Mouse (Mus musculus) kidney, postnatal 0 days (tissue): ENCODE measurements around the gene Ears2. TPM values are rescaled to one million over a fixed set of nuclear protein-coding genes. Genes with fewer than 3 reads are reported as not detected.
"Not testable (repeated sequence)": the region's sequence is repeated elsewhere in the genome, so short reads cannot be mapped to it uniquely, and the experiment has no call there.

Experiments
- ATAC-seq: fragments of 200-750 bp; cut with Nextera tagmentation; replicated peaks from 2 replicates; pipeline ENCODE4 v1.8.0; 2017; ENCODE audit warnings: low read depth, moderate number of reproducible peaks, moderate TSS enrichment, moderate library complexity; ENCODE audit not compliant: low FRiP score
- DNase-seq: peaks from one replicate; pipeline ENCODE4 v3.0.0-alpha.2; 2016; ENCODE audit warnings: low spot score
- H3K27ac ChIP-seq: fragments of 300-500 bp; sonication (generic); 2 replicates; pipeline ENCODE4 v1.5.1; 2014; ENCODE audit warnings: mild to moderate bottlenecking
- H3K27me3 ChIP-seq: fragments of 300-500 bp; sonication (generic); 2 replicates; pipeline ENCODE4 v1.6.1; 2014; ENCODE audit warnings: low read length, mixed read lengths; ENCODE audit not compliant: insufficient read depth
- H3K36me3 ChIP-seq: fragments of 300-500 bp; sonication (generic); 2 replicates; pipeline ENCODE4 v1.6.1; 2014; ENCODE audit warnings: low read length, mixed read lengths; ENCODE audit not compliant: insufficient read depth
- H3K4me1 ChIP-seq: fragments of 300-500 bp; sonication (generic); replicated peaks from 2 replicates; pipeline ENCODE4 v1.6.1; 2014; ENCODE audit warnings: antibody characterized with exemption, low read length, mixed read lengths; ENCODE audit not compliant: insufficient read depth
- H3K4me2 ChIP-seq: fragments of 300-500 bp; sonication (generic); 2 replicates; pipeline ENCODE4 v1.6.1; 2014; ENCODE audit warnings: mild to moderate bottlenecking, low read length, moderate library complexity, mixed read lengths
- H3K4me3 ChIP-seq: fragments of 300-500 bp; sonication (generic); replicated peaks from 2 replicates; pipeline ENCODE4 v1.5.1; 2014; ENCODE audit warnings: low read depth, low read length
- H3K9ac ChIP-seq: fragments of 300-500 bp; sonication (generic); 2 replicates; pipeline ENCODE4 v1.6.1; 2014; ENCODE audit warnings: low read depth, low read length
- H3K9me3 ChIP-seq: fragments of 300-500 bp; sonication (generic); replicated peaks from 2 replicates; pipeline ENCODE4 v1.6.1; 2016; ENCODE audit warnings: low read length, inconsistent platforms, mixed read lengths
- CTCF ChIP-seq: IDR thresholded peaks from 2 replicates; pipeline ENCODE4 v1.5.1; 2016; ENCODE audit warnings: antibody characterized with exemption, low read depth, mild to moderate bottlenecking, moderate library complexity
- WGBS: fragments of 180-500 bp; shearing (Covaris S2); extraction: QIAGEN DNeasy Blood & Tissue Kit; methylation state at CpG from one replicate; pipeline ENCODE4 v1.1.7; 2014; 5-methylcytosine and 5-hydroxymethylcytosine counted together
- polyA plus RNA-seq: library from polyadenylated mRNA; unstranded; fragments of >200 nt; fragmentation: Nextera tagmentation; extraction: Ambion mirVana; gene quantifications from 2 replicates; pipeline ENCODE4 v1.2.1, GENCODE M21; 2015

Gene Ears2
- 14.6 and 14.8 TPM in 2 replicates for polyA plus RNA-seq

- Histone ChIP-seq H3K9me3 (no peaks in the 10 kb centered on the region), H3K27me3 (no peaks in the 10 kb centered on the region), H3K4me3 (peak within 1 kb of the TSS; percentile 97), H3K36me3 (peaks cover 23% of the 10 kb centered on the region; the same call in 1 of the 2 replicates), H3K27ac (peak within 1 kb of the TSS; percentile 94), H3K9ac (peak within 1 kb of the TSS; percentile 92), H3K4me1 (peaks cover 4% of the 10 kb centered on the region), H3K4me2 (peak within 1 kb of the TSS; percentile 68)
- peak; percentile 24; the same call in 1 of the 2 replicates for TF ChIP-seq CTCF
- DNase-seq (peak; percentile 98), ATAC-seq (peak; percentile 99)
- under 1% methylated on average over 54 of the region's 60 CpGs for WGBS
Measured at GRCm38 (mm10) chr7:122066945-122067516, at the start of gene Ears2, which contains the start of gene Ubfd1. Gene Ears2 (minus strand): TSS chr7:122067263. Gene Ubfd1 (plus strand): TSS chr7:122067175.

- H3K4me2 ChIP-seq: no peak overlapping the region
- H3K9me3 ChIP-seq: no peaks in the 10 kb centered on the region
- H3K4me1 ChIP-seq: no peaks in the 10 kb centered on the region
- peaks cover 9% of the 10 kb centered on the region; the same call in 1 of the 2 replicates for H3K36me3 ChIP-seq
- DNase-seq (no peak), ATAC-seq (no peak)
- H3K27me3 ChIP-seq: no peaks in the 10 kb centered on the region
- H3K4me3 ChIP-seq: no peak overlapping the region
- no peak overlapping the region for H3K27ac ChIP-seq
- no peak for TF ChIP-seq CTCF
- no peak overlapping the region for H3K9ac ChIP-seq
- WGBS: 96% methylated on average over 6 of the region's 6 CpGs
Measured at GRCm38 (mm10) chr7:122108206-122108605, 41.1 kb upstream of the Ears2 start.

DNA sequence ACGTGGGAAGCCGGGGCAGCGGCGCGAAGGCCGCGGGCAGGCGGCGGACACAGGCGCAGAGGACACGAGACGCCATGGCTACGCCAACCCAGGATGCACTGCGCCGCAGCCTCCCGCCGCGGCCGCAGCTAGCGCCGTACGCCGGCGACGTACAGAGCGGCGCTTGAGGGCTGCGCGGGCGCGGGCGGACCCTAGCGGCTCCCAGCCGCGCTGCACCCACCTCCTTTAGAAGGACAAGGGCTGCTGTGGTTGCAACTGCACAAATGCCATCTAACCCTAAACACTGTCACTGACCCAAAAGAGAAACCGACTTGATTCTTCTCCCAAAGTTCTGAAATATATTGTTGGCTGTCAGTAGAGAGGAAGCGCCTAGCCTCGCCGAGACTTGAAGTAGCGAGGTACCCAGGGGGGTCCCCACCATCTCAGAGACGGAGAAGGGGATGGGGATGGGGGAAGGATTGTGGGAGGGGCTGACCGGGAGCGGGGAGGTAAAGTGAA, 34.7 kb upstream of the Ears2 start, which contains the start of gene Ndufab1:
TSS of gene Ndufab1 (minus strand) at position 140 of the 498 bp plus-strand sequence.
- WGBS: under 1% methylated on average over 38 of the region's 43 CpGs
- TF ChIP-seq CTCF: peak; percentile 70
- peak within 1 kb of the TSS; percentile 62 for H3K27ac ChIP-seq
- no peaks in the 10 kb centered on the region for H3K27me3 ChIP-seq
- 0 out of 2 replicates have a peak, but pooled peaks cover 7% of the 10 kb centered on the region for H3K4me1 ChIP-seq
- H3K9me3 ChIP-seq: no peaks in the 10 kb centered on the region
- ATAC-seq (peak; percentile 98), DNase-seq (peak; percentile 94)
- H3K9ac ChIP-seq: peak within 1 kb of the TSS; percentile 88
- peak within 1 kb of the TSS; percentile 69 for H3K4me2 ChIP-seq
- H3K36me3 ChIP-seq: 0 out of 2 replicates have a peak, but pooled peaks cover 3% of the 10 kb centered on the region
- peak within 1 kb of the TSS; percentile 73 for H3K4me3 ChIP-seq

DNA sequence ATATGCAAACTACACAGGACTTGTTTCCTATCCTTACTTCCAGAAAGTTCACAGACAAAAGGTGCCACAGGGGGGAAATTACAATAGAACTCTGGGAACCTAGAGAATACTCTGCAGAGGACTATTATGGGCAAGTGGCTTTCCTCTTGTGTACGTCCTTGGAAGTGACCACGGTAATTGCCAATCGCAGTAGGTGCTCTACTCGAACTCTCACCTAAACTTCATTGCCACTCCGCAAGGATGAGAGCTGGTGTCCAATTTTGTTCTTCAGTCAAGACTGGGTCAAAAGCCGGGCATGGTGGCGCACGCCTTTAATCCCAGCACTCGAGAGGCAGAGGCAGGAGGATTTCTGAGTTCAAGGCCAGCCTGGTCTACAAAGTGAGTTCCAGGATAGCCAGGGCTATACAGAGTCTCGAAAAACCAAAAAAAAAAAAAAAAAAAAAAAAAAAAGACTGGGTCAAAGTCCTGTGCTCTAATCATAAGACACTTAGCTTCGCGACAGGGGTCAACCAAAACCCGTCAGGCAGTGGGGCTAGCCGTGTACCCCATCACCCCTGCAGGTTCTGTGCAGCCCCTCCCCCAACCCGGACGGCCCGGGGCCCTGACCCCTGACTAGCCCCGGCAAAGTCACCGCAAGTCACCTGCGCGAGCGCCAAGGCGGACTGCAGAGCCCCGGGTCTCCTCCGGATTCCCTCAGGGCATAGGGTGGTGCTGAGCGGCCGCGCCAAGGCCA, 34.1 kb upstream of the Ears2 start:
- H3K9me3 ChIP-seq, H3K27me3 ChIP-seq, H3K36me3 ChIP-seq, H3K4me1 ChIP-seq: not testable (repeated sequence)
- Histone ChIP-seq H3K27ac (peak overlapping the region; percentile 62), H3K4me3 (peak overlapping the region; percentile 73), H3K4me2 (peak overlapping the region; percentile 69), H3K9ac (peak overlapping the region; percentile 88)
- peak; percentile 25 for DNase-seq
- ATAC-seq: peak; percentile 79
- 5% methylated on average over 25 of the region's 28 CpGs for WGBS

- 61% methylated on average over 4 of the region's 4 CpGs for WGBS
- Histone ChIP-seq H3K4me1 (0 out of 2 replicates have a peak, but pooled peaks cover 7% of the 10 kb centered on the region), H3K9ac (no peak overlapping the region), H3K27ac (no peak overlapping the region), H3K36me3 (peaks cover 25% of the 10 kb centered on the region), H3K4me3 (no peak overlapping the region), H3K27me3 (no peaks in the 10 kb centered on the region), H3K4me2 (no peak overlapping the region), H3K9me3 (no peaks in the 10 kb centered on the region)
- no peak for ATAC-seq
- DNase-seq: peak; percentile 82
- peak; percentile 91 for TF ChIP-seq CTCF
Measured at GRCm38 (mm10) chr7:122099222-122099621, 32.2 kb upstream of the Ears2 start.

DNA sequence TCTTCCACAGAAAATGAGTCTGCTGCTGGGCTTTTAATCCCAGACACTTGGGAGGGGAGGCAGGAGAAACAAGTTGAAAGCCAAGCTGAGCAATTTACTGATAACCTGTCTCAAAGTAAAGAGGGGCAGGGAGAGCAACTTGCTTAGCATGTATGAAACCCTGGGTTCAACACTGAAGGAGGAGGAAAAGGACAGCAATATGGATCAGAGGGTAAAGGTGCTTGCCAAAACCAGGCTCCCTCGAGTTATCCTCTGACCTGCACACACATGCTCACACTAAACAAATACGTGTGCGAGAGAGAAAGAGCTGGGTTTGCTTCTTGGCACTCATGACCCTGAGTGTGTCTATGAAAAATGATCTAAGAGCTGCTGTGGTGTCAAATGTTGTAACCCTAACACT, 30.9 kb upstream of the Ears2 start:
- Histone ChIP-seq H3K27ac (no peak overlapping the region), H3K36me3 (peaks cover 28% of the 10 kb centered on the region), H3K9me3 (no peaks in the 10 kb centered on the region), H3K4me2 (no peak overlapping the region), H3K27me3 (no peaks in the 10 kb centered on the region), H3K4me3 (no peak overlapping the region), H3K4me1 (0 out of 2 replicates have a peak, but pooled peaks cover 7% of the 10 kb centered on the region), H3K9ac (no peak overlapping the region)
- ATAC-seq (no peak), DNase-seq (no peak)
- no peak for TF ChIP-seq CTCF
- 80% methylated on average over 3 of the region's 3 CpGs for WGBS
